Mouse (Mus musculus) granulocyte monocyte progenitor cell, adult 5-6 weeks (primary cell): ENCODE measurements around the gene Setd2. TPM values are rescaled to one million over a fixed set of nuclear protein-coding genes. Genes with fewer than 3 reads are reported as not detected.
A peak's percentile ranks its signal among the peaks of the same experiment; 100 is the strongest.

ENCODE experiments used
- ATAC-seq: replicated peaks from 2 replicates; pipeline ENCODE4 v1.8.0; 2016; ENCODE audit warnings: mild to moderate bottlenecking, moderate TSS enrichment, inconsistent platforms; ENCODE audit not compliant: poor library complexity, severe bottlenecking
- total RNA-seq, 2 experiments: library from RNA; stranded (forward) in 1 of 2; stranded (reverse) in 1 of 2; fragments of 200-712, 200-1000 nt in 1 of 2; fragments of >200 nt in 1 of 2; fragmentation: Nextera tagmentation in 1 of 2; gene quantifications; 2 replicates each; pipeline ENCODE4 v1.2.3; 2014 to 2017

Setd2 gene
- 130 and 131 TPM in 2 replicates for total RNA-seq (2014; fragmentation: Nextera tagmentation)
- 125 and 149 TPM in 2 replicates for total RNA-seq (2017)

GRCm38 (mm10) chr9:110532538-110533291, at the start of gene Setd2:
Setd2 (plus strand) TSS chr9:110532597.
- peak; percentile 16 for ATAC-seq

- ATAC-seq = no peak
Measured at GRCm38 (mm10) chr9:110488841-110489240, 43.6 kb upstream of the Setd2 start.

- no peak; the same call in 1 of the 2 replicates for ATAC-seq
Measured at GRCm38 (mm10) chr9:110490913-110491312, 41.5 kb upstream of the Setd2 start.

GRCm38 (mm10) chr9:110525737-110526136, 6.7 kb upstream of the Setd2 start:
- ATAC-seq = peak; percentile 94

- ATAC-seq = no peak
Measured at GRCm38 (mm10) chr9:110529002-110529737, 3.2 kb upstream of the Setd2 start.

GRCm38 (mm10) chr9:110530650-110531049, 1.7 kb upstream of the Setd2 start:
- ATAC-seq = peak; percentile 17

- ATAC-seq = no peak
Measured at GRCm38 (mm10) chr9:110531151-110531791, 1.1 kb upstream of the Setd2 start.

- peak; percentile 89 for ATAC-seq
Measured at GRCm38 (mm10) chr9:110531914-110532489, 395 bp upstream of the Setd2 start.

- ATAC-seq = no peak
Measured at GRCm38 (mm10) chr9:110533645-110534044, 1.2 kb downstream of the Setd2 start.

- ATAC-seq = no peak
Measured at GRCm38 (mm10) chr9:110535114-110535513, 2.7 kb downstream of the Setd2 start.

GRCm38 (mm10) chr9:110536636-110537035, 4.2 kb downstream of the Setd2 start:
- ATAC-seq = no peak

GRCm38 (mm10) chr9:110538511-110538910, 6.1 kb downstream of the Setd2 start:
- no peak for ATAC-seq

- ATAC-seq = no peak; the same call in 1 of the 2 replicates
Measured at GRCm38 (mm10) chr9:110541988-110542387, 9.6 kb downstream of the Setd2 start.

GRCm38 (mm10) chr9:110548261-110548660, 15.9 kb downstream of the Setd2 start:
- ATAC-seq = no peak

- ATAC-seq = no peak
Measured at GRCm38 (mm10) chr9:110568309-110568708, 35.9 kb downstream of the Setd2 start.

- no peak for ATAC-seq
Measured at GRCm38 (mm10) chr9:110582161-110582560, 49.8 kb downstream of the Setd2 start.

- ATAC-seq = no peak
Measured at GRCm38 (mm10) chr9:110583521-110583920, 51.1 kb downstream of the Setd2 start.

- no peak for ATAC-seq
Measured at GRCm38 (mm10) chr9:110611471-110611870, 79.1 kb downstream of the Setd2 start.

GRCm38 (mm10) chr9:110617081-110617480, 84.7 kb downstream of the Setd2 start:
- ATAC-seq = no peak

GRCm38 (mm10) chr9:110620180-110620579, 87.8 kb downstream of the Setd2 start:
- ATAC-seq = no peak

- ATAC-seq = no peak
Measured at GRCm38 (mm10) chr9:110620685-110621084, 88.3 kb downstream of the Setd2 start.
